Mouse (Mus musculus) myocyte (in vitro differentiated cells): Measurements from ENCODE around the gene Hoxc10. TPM values are rescaled to one million over a fixed set of nuclear protein-coding genes. Genes with fewer than 3 reads are reported as not detected.

Experiments used
- H3K27me3 ChIP-seq: one replicate; pipeline ENCODE4 v1.6.1; 2011; ENCODE audit not compliant: control insufficient read depth, insufficient read depth, insufficient read length
- H3K36me3 ChIP-seq: one replicate; pipeline ENCODE4 v1.6.1; 2011; ENCODE audit not compliant: control insufficient read depth, insufficient read depth
- H3K4me2 ChIP-seq: one replicate; pipeline ENCODE4 v1.6.1; 2011; ENCODE audit warnings: low read depth, control low read depth
- H3K4me3 ChIP-seq: one replicate; pipeline ENCODE4 v1.5.1; 2011; ENCODE audit warnings: mild to moderate bottlenecking, control low read depth, moderate library complexity
- H3K79me2 ChIP-seq: one replicate; pipeline ENCODE4 v1.6.1; 2011; ENCODE audit not compliant: control insufficient read depth, insufficient read depth
- H3ac ChIP-seq: one replicate; pipeline ENCODE4 v1.6.1; 2011; ENCODE audit not compliant: control insufficient read depth, insufficient read length
- CEBPB ChIP-seq: IDR thresholded peaks from 2 replicates; pipeline ENCODE4 v1.6.1; 2011; ENCODE audit warnings: mild to moderate bottlenecking, moderate library complexity; ENCODE audit not compliant: poor library complexity, insufficient read depth, severe bottlenecking
- E2F4 ChIP-seq: IDR thresholded peaks from one replicate; pipeline ENCODE4 v1.6.1; 2011; ENCODE audit warnings: mild to moderate bottlenecking, control low read depth, moderate library complexity; ENCODE audit not compliant: insufficient read depth
- MAX ChIP-seq: IDR thresholded peaks from one replicate; pipeline ENCODE4 v1.6.1; 2011; ENCODE audit warnings: low read depth, mild to moderate bottlenecking, control low read depth
- MYOD1 ChIP-seq, 3 experiments: IDR thresholded peaks; one replicate each; pipeline ENCODE4 v1.6.1; 2011; ENCODE audit warnings: control low read depth in 2 of 3, low read depth in 2 of 3, mild to moderate bottlenecking in 2 of 3, moderate library complexity in 1 of 3; ENCODE audit not compliant: insufficient read length in 2 of 3, control insufficient read depth in 1 of 3
- MYOG ChIP-seq, 3 experiments: IDR thresholded peaks; one replicate each; pipeline ENCODE4 v1.6.1; 2011; ENCODE audit warnings: control low read depth in 2 of 3, low read depth in 2 of 3, mild to moderate bottlenecking in 2 of 3; ENCODE audit not compliant: insufficient read length in 2 of 3, control insufficient read depth in 1 of 3, insufficient read depth in 1 of 3
- POLR2A ChIP-seq: IDR thresholded peaks from one replicate; pipeline ENCODE4 v1.6.1; 2011; ENCODE audit warnings: low read depth, mild to moderate bottlenecking, control low read depth, moderate library complexity; ENCODE audit not compliant: insufficient read length
- POLR2AphosphoS2 ChIP-seq: IDR thresholded peaks from one replicate; pipeline ENCODE4 v1.6.1; 2011; ENCODE audit warnings: low read depth, control low read depth; ENCODE audit not compliant: insufficient read length
- REST ChIP-seq: IDR thresholded peaks from one replicate; pipeline ENCODE4 v1.6.1; 2011; ENCODE audit warnings: mild to moderate bottlenecking, control low read depth, moderate library complexity; ENCODE audit not compliant: insufficient read depth, insufficient read length
- SRF ChIP-seq: IDR thresholded peaks from one replicate; pipeline ENCODE4 v1.6.1; 2011; ENCODE audit warnings: low read depth; ENCODE audit not compliant: control insufficient read depth, insufficient read length
- TCF12 ChIP-seq: IDR thresholded peaks from one replicate; pipeline ENCODE4 v1.6.1; 2011; ENCODE audit warnings: mild to moderate bottlenecking, control low read depth; ENCODE audit not compliant: poor library complexity, insufficient read depth, severe bottlenecking
- TCF3 ChIP-seq: IDR thresholded peaks from one replicate; pipeline ENCODE4 v1.6.1; 2011; ENCODE audit warnings: low read depth, control low read depth; ENCODE audit not compliant: insufficient read length
- USF1 ChIP-seq: IDR thresholded peaks from one replicate; pipeline ENCODE4 v1.6.1; 2011; ENCODE audit warnings: low read depth, mild to moderate bottlenecking, control low read depth, moderate library complexity
- polyA plus RNA-seq: library from polyadenylated mRNA; unstranded; fragments of >200 nt; fragmentation: generic; extraction: Trizol; gene quantifications from one replicate; pipeline ENCODE4 v1.2.1, GENCODE M21; 2012; ENCODE audit warnings: missing spikeins

Gene Hoxc10
- polyA plus RNA-seq: 43.5 TPM

DNA sequence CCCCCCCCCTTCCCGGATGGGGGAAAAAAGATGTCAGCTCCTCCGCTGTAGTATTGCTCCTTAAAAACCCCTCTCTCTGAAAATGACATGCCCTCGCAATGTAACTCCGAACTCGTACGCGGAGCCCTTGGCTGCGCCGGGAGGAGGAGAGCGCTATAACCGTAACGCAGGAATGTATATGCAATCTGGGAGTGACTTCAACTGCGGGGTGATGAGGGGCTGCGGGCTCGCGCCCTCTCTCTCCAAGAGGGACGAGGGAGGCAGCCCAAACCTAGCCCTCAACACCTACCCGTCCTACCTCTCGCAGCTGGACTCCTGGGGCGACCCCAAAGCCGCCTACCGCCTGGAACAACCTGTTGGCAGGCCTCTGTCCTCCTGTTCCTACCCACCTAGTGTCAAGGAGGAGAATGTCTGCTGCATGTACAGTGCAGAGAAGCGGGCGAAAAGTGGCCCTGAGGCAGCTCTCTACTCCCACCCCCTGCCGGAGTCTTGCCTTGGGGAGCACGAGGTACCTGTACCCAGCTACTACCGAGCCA is at the start of gene Hoxc10:
Gene Hoxc10, plus strand, starts transcription at position 21 of the 536 bp plus-strand sequence.
- Histone ChIP-seq H3K79me2 (peaks cover 96% of the 10 kb centered on the region), H3K4me3 (peak within 1 kb of the TSS; percentile 85), H3K27me3 (no peaks in the 10 kb centered on the region), H3K36me3 (no peaks in the 10 kb centered on the region), H3K4me2 (peak within 1 kb of the TSS; percentile 100), H3ac (peak within 1 kb of the TSS; percentile 32)
- TF ChIP-seq SRF (no peak), USF1 (no peak), POLR2A (peak; percentile 38)

DNA sequence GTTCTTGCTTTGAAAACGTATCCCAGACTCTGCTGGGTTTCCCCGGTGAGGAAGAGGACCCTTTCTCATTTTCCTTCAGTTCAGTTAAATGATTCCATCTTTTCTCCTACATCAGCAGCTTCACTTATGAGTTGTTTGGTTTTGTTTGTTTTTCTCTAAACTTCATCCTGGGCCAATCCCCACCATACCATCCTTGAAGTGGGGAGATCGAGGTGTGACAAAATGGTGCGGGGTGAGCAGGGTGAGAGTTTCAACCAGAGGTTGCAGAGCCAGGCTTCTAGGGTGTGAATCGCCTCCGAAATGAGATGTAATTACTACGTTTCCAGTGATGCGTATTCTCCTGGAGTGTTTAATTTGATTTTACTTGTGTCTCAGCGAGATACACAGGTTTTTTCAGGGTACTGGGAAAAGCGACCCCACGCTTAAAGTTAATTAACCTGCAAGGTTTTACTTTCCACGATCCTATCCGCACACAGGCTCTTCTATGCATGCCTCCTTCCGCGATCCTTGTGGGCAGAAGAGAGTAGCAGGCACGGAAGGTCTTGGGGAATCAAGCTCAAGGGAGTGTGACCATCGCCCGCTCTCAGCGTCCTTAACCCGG is 48.5 kb upstream of the Hoxc10 start:
- H3K4me3 ChIP-seq: no peak overlapping the region
- no peak overlapping the region for H3ac ChIP-seq
- H3K36me3 ChIP-seq: no peaks in the 10 kb centered on the region
- no peak overlapping the region for H3K4me2 ChIP-seq
- H3K79me2 ChIP-seq: no peaks in the 10 kb centered on the region
- H3K27me3 ChIP-seq: peaks cover 14% of the 10 kb centered on the region
- TF ChIP-seq E2F4 (no peak), MYOG (IDR thresholded peaks at IDR 0.05; ENCODE audit: control insufficient read depth in 1 of 3, insufficient read depth in 1 of 3, insufficient read length in 2 of 3, low read depth in 2 of 3) (no peak), CEBPB (no peak), MAX (no peak), SRF (no peak), TCF3 (no peak), REST (no peak), MYOD1 (IDR thresholded peaks at IDR 0.05; ENCODE audit: control insufficient read depth in 1 of 3, insufficient read length in 2 of 3, low read depth in 2 of 3) (no peak), TCF12 (no peak), USF1 (no peak), POLR2A (no peak), POLR2AphosphoS2 (no peak)

DNA sequence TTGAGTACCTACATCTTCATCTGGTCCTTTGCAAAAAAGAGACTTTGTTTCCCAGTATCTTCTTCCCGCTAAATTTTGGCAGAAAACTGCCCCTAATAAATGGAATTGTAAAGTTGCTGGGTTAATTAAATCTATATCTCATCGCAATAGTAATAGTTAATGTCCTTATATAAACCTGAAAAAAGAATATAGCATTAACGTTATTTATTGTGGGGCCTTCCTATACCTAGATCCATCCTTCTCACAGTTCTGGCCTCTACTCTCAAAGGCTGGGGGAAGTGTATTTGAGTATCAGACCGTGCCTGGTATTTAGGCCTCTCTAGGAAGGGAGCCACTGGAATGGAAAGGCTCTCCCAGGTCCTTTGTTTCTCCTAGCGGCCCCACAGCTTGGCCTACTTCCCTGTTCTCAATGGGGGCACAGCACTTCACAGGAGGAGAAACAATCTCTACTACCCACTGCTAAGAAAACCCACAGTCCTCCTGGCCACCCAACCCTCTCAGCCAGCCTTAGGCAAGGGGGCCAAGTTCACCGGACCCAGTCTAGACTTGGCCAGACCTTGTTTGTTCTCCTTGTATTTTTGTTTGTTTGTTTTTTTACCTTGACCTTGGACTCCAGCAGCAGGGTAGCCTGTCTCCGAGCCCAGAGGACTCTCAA is 47.9 kb upstream of the Hoxc10 start:
- H3K27me3 ChIP-seq: peaks cover 11% of the 10 kb centered on the region
- TF ChIP-seq POLR2AphosphoS2 (no peak), USF1 (no peak), MYOG (IDR thresholded peaks at IDR 0.05; ENCODE audit: control insufficient read depth in 1 of 3, insufficient read depth in 1 of 3, insufficient read length in 2 of 3, low read depth in 2 of 3) (no peak), E2F4 (no peak), POLR2A (no peak), TCF3 (no peak), REST (no peak), CEBPB (no peak)

DNA sequence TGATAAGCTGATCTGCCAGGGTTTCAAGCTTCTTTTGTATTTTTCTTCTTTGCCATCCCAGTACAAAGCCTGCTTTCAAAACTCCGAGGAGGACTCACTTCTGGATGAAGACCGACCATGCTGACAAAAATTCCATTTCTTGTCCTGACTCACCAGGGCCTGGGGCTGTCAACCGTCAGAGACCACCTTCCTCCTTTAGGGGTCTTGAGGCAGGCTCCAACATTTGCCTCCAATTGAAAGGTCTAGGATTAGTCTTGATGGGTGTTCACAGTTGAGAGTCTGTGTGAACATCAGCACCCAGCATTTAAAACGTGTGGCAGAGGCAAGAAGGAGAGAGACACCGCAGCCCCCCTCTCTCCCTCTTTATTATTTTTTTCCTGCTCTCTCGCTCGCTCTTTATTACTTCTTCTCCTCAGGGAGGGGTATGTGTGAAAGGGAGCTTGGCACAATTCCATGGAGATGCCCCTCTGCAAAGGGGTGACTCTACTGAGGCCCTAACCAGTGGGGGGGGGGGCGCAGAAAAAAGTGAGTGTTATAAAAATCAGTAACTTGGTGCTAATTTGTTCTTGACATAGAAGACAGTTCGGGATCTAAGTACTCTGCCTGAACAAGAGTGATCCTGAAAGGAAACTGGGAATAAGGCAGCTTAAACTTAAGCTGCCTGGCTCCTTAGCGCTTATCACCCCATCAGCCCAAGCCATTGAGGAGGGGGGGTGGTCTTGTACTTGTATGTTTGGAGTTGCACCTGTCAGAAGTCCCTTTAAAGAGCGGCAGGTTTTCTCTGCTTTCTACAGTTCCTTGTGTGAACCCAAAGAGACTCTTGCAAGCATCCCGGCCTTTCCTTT is 47.0 kb upstream of the Hoxc10 start:
- no peaks in the 10 kb centered on the region for H3K79me2 ChIP-seq
- no peak overlapping the region for H3ac ChIP-seq
- TF ChIP-seq MAX: no peak
- no peak for TF ChIP-seq CEBPB
- TF ChIP-seq SRF: no peak
- no peak for TF ChIP-seq TCF12
- no peak for TF ChIP-seq MYOG (IDR thresholded peaks at IDR 0.05; ENCODE audit: control insufficient read depth in 1 of 3, insufficient read depth in 1 of 3, insufficient read length in 2 of 3, low read depth in 2 of 3)
- TF ChIP-seq MYOD1 (IDR thresholded peaks at IDR 0.05; ENCODE audit: control insufficient read depth in 1 of 3, insufficient read length in 2 of 3, low read depth in 2 of 3): no peak
- TF ChIP-seq E2F4: no peak
- no peak for TF ChIP-seq POLR2AphosphoS2
- H3K27me3 ChIP-seq: peaks cover 6% of the 10 kb centered on the region
- no peaks in the 10 kb centered on the region for H3K36me3 ChIP-seq
- peak overlapping the region; percentile 97 for H3K4me2 ChIP-seq
- H3K4me3 ChIP-seq: peak overlapping the region; percentile 52

More for the DNA sequence above, 47.9 kb upstream of the Hoxc10 start:
- Histone ChIP-seq H3K79me2 (no peaks in the 10 kb centered on the region), H3K4me2 (no peak overlapping the region), H3K4me3 (no peak overlapping the region), H3ac (no peak overlapping the region), H3K36me3 (no peaks in the 10 kb centered on the region)
